Mouse (Mus musculus) cerebellum, postnatal 14 days (tissue): ENCODE data around the gene Gid4.
A peak's percentile ranks its signal among the peaks of the same experiment; 100 is the strongest.
"Not testable (repeated sequence)": the region's sequence is repeated elsewhere in the genome, so short reads cannot be mapped to it uniquely, and the experiment has no call there.

Experiments used
- DNase-seq, 2 experiments: peaks; one replicate each; pipeline ENCODE4 v3.0.0; 2021; ENCODE audit warnings: mixed read lengths in 2 of 2

Gene Gid4

DNA sequence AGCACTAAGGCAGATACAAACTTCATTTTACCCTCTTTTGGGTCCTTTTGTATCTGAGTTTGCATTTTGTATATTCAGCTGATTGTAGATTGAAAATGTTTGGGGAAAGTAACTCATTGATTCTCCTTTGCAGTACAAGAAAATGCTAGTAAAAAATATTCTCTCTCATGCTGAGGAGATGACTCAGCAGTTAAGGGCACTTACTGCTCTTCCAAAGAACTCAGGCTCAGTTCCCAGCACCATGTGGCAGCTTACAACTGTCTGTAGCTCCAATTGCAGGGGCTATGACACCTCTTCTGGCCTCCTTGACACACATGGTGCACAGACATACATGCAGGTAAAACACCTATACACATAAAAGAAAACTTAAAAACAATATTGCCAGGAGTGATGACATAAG, 16.6 kb downstream of the Gid4 start:
- DNase-seq: no peak

DNA sequence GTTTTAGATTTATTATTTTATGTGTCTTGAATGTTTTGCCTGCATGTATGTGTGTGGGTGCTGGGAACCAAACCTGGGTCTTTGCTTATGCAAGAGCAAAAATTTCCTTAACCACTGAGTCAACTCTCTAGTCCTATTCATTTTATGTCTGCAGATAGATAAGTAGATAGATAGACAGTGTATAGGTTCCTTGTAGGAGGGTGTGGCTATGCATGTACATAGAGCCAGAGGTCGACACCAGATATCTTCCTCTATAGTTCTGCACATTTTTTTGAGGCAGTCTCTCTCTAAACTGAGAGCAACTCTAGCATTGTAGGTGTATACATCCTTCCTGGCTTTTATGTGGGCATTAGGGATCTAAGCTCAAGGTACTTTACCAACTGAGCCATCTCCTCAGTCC, 18.2 kb downstream of the Gid4 start:
- no peak for DNase-seq

DNA sequence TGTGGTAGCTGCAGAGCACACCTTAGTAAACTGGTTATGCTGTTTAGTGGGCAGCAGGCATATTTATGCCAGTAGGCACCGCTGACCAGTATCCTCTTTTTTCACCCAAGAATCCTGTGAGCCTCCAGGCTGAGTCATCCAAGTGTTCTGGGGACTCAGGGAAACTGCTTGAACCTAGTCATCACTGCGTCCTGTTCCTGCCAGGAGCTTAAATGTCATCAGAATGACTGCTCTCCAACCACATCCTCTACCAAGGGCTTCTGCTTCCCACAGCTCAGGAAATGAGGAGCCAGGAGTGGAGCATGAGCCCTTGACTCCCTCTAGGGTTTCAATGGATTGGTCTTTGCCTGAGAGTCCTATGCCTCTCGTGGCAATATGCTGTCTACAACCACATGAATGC, 19.7 kb downstream of the Gid4 start:
- no peak for DNase-seq

DNA sequence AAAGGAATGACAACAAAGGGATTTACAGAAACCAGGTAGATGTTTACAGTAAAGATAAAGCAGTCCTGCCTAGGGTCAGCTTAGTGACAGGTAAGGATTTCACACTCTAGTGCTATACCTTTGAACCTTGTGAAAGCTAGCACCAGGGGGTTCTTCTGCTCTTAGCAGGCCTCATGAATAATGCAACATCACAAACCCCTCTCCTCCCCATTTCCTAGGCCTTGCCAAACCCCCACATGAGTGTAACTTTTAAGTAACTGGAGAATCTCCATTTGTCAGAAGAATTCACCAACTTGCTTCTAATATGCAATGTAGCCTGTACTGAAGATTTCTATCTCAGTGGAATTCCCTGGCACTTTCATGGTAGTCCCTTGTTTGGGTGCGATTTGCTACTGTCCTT, 22.7 kb downstream of the Gid4 start:
- not testable (repeated sequence) for DNase-seq

DNA sequence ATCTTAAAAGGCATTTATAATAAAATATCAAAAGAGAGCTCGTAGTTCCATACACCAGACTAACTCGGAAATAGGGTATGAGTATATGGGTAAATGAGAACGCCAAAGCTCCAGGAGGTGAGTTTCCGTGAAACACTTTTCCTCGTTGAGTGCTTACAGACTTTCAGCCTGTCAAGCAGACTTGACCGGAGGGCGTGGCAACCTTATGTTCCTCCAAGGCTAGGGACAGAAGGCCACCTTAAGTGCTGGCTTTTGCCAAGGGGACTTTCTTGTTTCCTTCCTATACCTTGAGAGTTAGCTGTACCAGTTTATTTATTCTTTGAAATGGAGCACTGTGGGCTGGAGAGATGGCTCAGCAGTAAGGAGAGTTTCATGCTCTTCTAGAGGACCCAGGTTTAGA, 23.2 kb downstream of the Gid4 start:
- no peak for DNase-seq

- DNase-seq: no peak
These were observed 26.0 kb downstream of the Gid4 start for GRCm38 (mm10) chr11:60442896-60443295.

- DNase-seq: no peak
These were observed 27.1 kb downstream of the Gid4 start for GRCm38 (mm10) chr11:60444007-60444406.

DNA sequence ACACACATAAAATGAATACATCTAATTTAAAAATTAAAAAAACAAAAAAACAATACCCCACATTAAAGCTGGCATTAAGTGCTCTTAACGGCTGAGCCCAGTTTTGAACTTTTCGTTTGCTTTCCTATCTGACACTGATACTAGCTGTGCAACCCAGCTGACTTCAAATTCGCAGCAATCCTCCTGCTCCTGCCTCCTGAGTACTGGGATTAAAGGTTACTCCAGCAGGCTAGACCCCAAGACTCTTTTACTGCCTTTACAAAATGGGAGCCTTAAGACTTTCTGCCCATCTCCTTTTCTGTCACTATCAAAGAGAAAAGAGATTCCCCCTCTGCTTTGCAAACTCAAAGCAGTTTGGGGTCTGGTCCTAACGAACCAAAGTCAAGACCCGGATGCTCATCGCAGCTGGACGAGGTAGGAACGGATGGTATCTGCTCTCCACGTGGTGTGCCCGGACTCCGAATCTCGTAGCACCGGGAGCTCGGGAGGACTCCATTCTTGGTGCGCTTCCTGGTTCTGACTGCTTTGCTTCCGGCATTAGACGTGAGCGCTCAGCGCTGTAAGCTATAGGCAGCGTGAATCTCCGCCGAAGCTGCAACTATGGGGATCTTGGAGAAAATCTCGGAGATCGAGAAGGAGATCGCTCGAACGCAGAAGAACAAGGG, 37.3 kb downstream of the Gid4 start, which contains the start of gene Drg2:
Gene Drg2 (plus strand): TSS at position 512 of the 665 bp plus-strand sequence.
- DNase-seq: peak; percentile 95 to 96

DNA sequence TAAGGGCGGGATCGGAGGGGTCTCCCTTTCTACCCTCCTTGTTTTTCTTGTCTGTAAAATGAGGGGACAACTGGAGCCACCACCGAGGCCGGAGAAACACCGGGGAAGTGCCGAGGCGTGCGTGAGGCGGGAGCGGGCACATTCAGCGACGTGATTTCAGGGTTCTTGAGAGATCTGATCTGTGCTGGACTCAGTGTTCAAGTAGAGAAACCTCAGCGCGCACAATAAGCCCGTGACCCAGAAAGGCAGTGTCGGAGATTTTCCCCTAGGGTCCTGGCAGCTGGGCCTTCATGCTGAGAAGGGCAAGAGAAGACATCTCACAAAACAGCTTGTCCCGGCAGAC, 37.8 kb downstream of the Gid4 start:
- DNase-seq: peak in 1 of 2 experiments; percentile 42

- DNase-seq: no peak
These were observed 41.0 kb downstream of the Gid4 start for GRCm38 (mm10) chr11:60457973-60458372.

DNA sequence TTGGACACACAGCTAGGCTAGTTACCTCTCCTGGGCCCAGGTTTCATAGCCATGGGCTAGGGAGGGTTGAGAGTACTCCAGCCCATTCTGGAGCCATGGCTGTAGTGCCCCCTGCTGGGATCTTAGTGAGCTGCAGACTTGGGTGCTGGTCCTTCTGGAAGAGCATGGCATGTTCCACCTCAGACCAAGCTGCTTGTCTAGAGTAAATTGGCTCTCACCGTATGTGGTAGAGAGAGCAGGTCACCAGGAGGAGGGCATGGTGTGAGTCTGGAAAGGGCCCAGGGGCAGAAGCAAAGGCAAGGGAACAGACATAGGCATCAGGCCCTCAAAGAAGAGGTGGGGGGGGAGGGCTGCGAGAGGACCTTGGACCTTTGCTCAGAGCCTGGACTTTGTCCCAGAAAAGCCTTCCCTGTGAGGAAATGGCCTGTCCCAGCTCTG, 49.0 kb downstream of the Gid4 start:
- peak; percentile 54 to 57 for DNase-seq

DNA sequence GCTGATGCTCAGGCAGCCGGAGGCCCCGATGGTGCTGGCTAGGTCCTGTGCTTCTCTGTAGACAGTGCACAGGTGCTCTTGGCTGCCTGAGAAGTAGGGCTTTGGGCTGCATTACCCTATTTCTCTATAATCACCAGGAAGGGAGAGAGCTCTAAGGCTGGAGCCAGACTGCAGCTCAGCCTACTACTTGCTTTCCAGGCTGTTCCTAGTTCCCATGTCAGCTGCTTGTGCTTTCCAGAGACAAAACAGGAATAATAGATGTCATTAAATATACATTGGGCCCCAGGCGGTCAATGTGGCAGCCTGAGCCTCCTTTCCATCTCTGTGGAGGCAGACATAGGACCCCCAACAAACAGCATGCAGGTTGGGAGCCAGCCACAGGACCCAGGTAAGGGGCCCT, 52.1 kb downstream of the Gid4 start, which contains the start of gene Myo15:
Gene Myo15 (plus strand): TSS at position 301 of the 400 bp plus-strand sequence.
- DNase-seq: no peak

GRCm38 (mm10) chr11:60470743-60471142, 53.8 kb downstream of the Gid4 start:
- DNase-seq: no peak

GRCm38 (mm10) chr11:60474534-60474933, 57.6 kb downstream of the Gid4 start:
- DNase-seq: no peak

GRCm38 (mm10) chr11:60475668-60476362, 58.9 kb downstream of the Gid4 start:
- no peak for DNase-seq

GRCm38 (mm10) chr11:60478121-60478520, 61.2 kb downstream of the Gid4 start:
- no peak for DNase-seq

GRCm38 (mm10) chr11:60486267-60486666, 69.3 kb downstream of the Gid4 start:
- no peak for DNase-seq

DNA sequence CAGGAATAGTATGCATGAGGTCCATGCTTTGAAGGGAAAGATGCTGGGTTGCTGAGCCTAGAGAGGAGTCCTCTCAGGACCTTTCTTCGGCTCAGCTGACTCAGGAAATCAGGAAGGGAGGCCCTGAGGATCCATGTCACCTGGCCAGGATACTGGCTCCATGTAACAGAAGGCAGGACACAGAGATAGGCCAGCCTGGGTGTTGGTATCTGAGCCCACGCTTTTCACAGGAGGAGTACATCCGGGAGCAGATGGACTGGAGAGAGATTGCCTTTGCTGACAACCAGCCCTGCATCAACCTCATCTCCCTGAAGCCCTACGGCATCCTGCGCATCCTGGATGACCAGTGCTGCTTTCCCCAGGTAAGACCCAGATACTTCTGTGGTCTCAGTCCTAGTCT, 75.8 kb downstream of the Gid4 start:
- no peak for DNase-seq

- DNase-seq: no peak
These were observed 78.7 kb downstream of the Gid4 start for GRCm38 (mm10) chr11:60495692-60496091.
